10 mouse cellular contexts compared by ENCODE assay signal in genomic region chr2:131188311-131188710, GRCm38 (mm10). TPM values are rescaled to one million over a fixed set of nuclear protein-coding genes. Genes with fewer than 3 reads are reported as not detected.
A peak's percentile ranks its signal among the peaks of the same experiment; 100 is the strongest.
DNase-seq lines count a peak whose midpoint lies in the region; ATAC-seq and TF ChIP-seq lines count a peak whose summit lies in the region.
"Had no signal": no experiment of that assay in that cellular context is flagged by ENCODE, and none has a peak within 500 bp of the region (broad histone marks: within the 10 kb centered on the region; RNA-seq: fewer than 3 reads in every experiment).

No protein-coding gene starts in this region.

- H3K4me2 ChIP-seq in lung, embryonic 15.5 days = peak overlapping the region; percentile 77; the same call in 1 of the 2 replicates
- peak overlapping the region; percentile 77; the same call in 1 of the 2 replicates for H3K4me2 ChIP-seq in embryonic facial prominence, embryonic 14.5 days (ENCODE audit: low read depth, low read length)
- H3K4me2 ChIP-seq in intestine, postnatal 0 days (replicated peaks; ENCODE audit: low read depth) = 0 out of 2 replicates have a peak overlapping the region, but pooled peaks have one; percentile 78
- H3K4me2 ChIP-seq in midbrain, postnatal 0 days (ENCODE audit: low read depth, low read length, poor library complexity, severe bottlenecking) = 0 out of 2 replicates have a peak overlapping the region, but pooled peaks have one; percentile 62

- TF ChIP-seq CTCF in intestine, postnatal 0 days (IDR thresholded peaks at IDR 0.05; ENCODE audit: low read depth) = no peak
- TF ChIP-seq CTCF in midbrain, postnatal 0 days (IDR thresholded peaks at IDR 0.05) = no peak

- DNase-seq in lung, postnatal 36 days = no peak
- DNase-seq in embryonic facial prominence, embryonic 14.5 days (ENCODE audit: low spot score) = no peak
- no peak for DNase-seq in midbrain, postnatal 0 days (ENCODE audit: low spot score)
- DNase-seq in cerebellum, adult 8-10 months = no peak
- no peak for DNase-seq in testis, postnatal 10 days (ENCODE audit: low spot score)
- DNase-seq in layer of hippocampus, postnatal 14 days (ENCODE audit: low spot score in 2 of 2) = no peak
- DNase-seq: kidney, postnatal 25 days had no signal

- no peak for ATAC-seq in lung, embryonic 15.5 days (ENCODE audit: borderline replicate concordance, extremely low read depth, low FRiP score, low TSS enrichment)
- ATAC-seq in embryonic facial prominence, embryonic 14.5 days (ENCODE audit: low read depth) = no peak
- ATAC-seq in intestine, postnatal 0 days = no peak
- ATAC-seq in midbrain, postnatal 0 days (ENCODE audit: low FRiP score) = no peak
- ATAC-seq: Patski had no signal

- no peak overlapping the region for H3K27ac ChIP-seq in lung, embryonic 15.5 days
- no peak overlapping the region for H3K27ac ChIP-seq in embryonic facial prominence, embryonic 14.5 days (replicated peaks; ENCODE audit: low read depth, low read length)
- H3K27ac ChIP-seq in intestine, postnatal 0 days (ENCODE audit: low read depth, low read length) = no peak overlapping the region
- H3K27ac ChIP-seq in midbrain, postnatal 0 days (ENCODE audit: low read depth, low read length) = no peak overlapping the region

- peaks cover 18% of the 10 kb centered on the region for H3K36me3 ChIP-seq in lung, embryonic 15.5 days
- H3K36me3 ChIP-seq in embryonic facial prominence, embryonic 14.5 days (ENCODE audit: control insufficient read depth, insufficient read depth, low read length) = peaks cover 20% of the 10 kb centered on the region
- peaks cover 16% of the 10 kb centered on the region; the same call in 1 of the 2 replicates for H3K36me3 ChIP-seq in intestine, postnatal 0 days (ENCODE audit: control insufficient read depth, insufficient read depth)
- peaks cover 12% of the 10 kb centered on the region; the same call in 1 of the 2 replicates for H3K36me3 ChIP-seq in midbrain, postnatal 0 days (ENCODE audit: insufficient read depth, low read length)

- H3K27me3 ChIP-seq in lung, embryonic 15.5 days = no peaks in the 10 kb centered on the region
- H3K27me3 ChIP-seq in embryonic facial prominence, embryonic 14.5 days (replicated peaks; ENCODE audit: control insufficient read depth, insufficient read depth, low read length) = no peaks in the 10 kb centered on the region
- no peaks in the 10 kb centered on the region for H3K27me3 ChIP-seq in intestine, postnatal 0 days (replicated peaks; ENCODE audit: control insufficient read depth, insufficient read depth, low read length)
- no peaks in the 10 kb centered on the region for H3K27me3 ChIP-seq in midbrain, postnatal 0 days (ENCODE audit: insufficient read depth, low read length)
- H3K27me3 ChIP-seq: Patski had no signal

- H3K9me3 ChIP-seq in lung, embryonic 15.5 days = no peaks in the 10 kb centered on the region
- H3K9me3 ChIP-seq in embryonic facial prominence, embryonic 14.5 days (ENCODE audit: control insufficient read depth, low read length) = no peaks in the 10 kb centered on the region
- no peaks in the 10 kb centered on the region for H3K9me3 ChIP-seq in intestine, postnatal 0 days (ENCODE audit: control insufficient read depth)
- no peaks in the 10 kb centered on the region for H3K9me3 ChIP-seq in midbrain, postnatal 0 days (ENCODE audit: low read length)

- H3K4me1 ChIP-seq in lung, embryonic 15.5 days = peaks cover 40% of the 10 kb centered on the region
- peaks cover 30% of the 10 kb centered on the region for H3K4me1 ChIP-seq in embryonic facial prominence, embryonic 14.5 days (ENCODE audit: control insufficient read depth, insufficient read depth, low read length)
- peaks cover 3% of the 10 kb centered on the region; the same call in 1 of the 2 replicates for H3K4me1 ChIP-seq in intestine, postnatal 0 days (replicated peaks; ENCODE audit: control insufficient read depth, insufficient read depth, low read length)
- peaks cover 8% of the 10 kb centered on the region; the same call in 1 of the 2 replicates for H3K4me1 ChIP-seq in midbrain, postnatal 0 days (ENCODE audit: insufficient read depth, low read length)

- no peak overlapping the region for H3K9ac ChIP-seq in lung, embryonic 15.5 days
- no peak overlapping the region for H3K9ac ChIP-seq in embryonic facial prominence, embryonic 14.5 days (ENCODE audit: low read depth, low read length)
- H3K9ac ChIP-seq in intestine, postnatal 0 days (ENCODE audit: low read depth, low read length) = no peak overlapping the region
- no peak overlapping the region for H3K9ac ChIP-seq in midbrain, postnatal 0 days (replicated peaks; ENCODE audit: low read length, poor library complexity, severe bottlenecking)

- H3K4me3 ChIP-seq in lung, embryonic 15.5 days = peak overlapping the region; percentile 62; the same call in 1 of the 2 replicates
- H3K4me3 ChIP-seq in embryonic facial prominence, embryonic 14.5 days (ENCODE audit: low read depth, low read length) = no peak overlapping the region
- no peak overlapping the region for H3K4me3 ChIP-seq in intestine, postnatal 0 days (ENCODE audit: low read depth, low read length)
- no peak overlapping the region for H3K4me3 ChIP-seq in midbrain, postnatal 0 days (ENCODE audit: low read depth, low read length)

- WGBS in lung, embryonic 15.5 days = 91% methylated on average over 5 of the region's 5 CpGs
- WGBS in embryonic facial prominence, embryonic 14.5 days = 94% methylated on average over 5 of the region's 5 CpGs
- WGBS in intestine, postnatal 0 days = 95% methylated on average over 5 of the region's 5 CpGs
- 94% methylated on average over 5 of the region's 5 CpGs for WGBS in midbrain, postnatal 0 days

RNA-seq across cellular contexts. Expression of gene Spef1, which starts 1.2 kb away (rescaled TPM):
- 5.0 and 5.8 TPM in 2 replicates for polyA plus RNA-seq in lung, embryonic 15.5 days (2015; fragmentation: Nextera tagmentation; extraction: Ambion mirVana)
- polyA plus RNA-seq in embryonic facial prominence, embryonic 14.5 days (2014; fragmentation: Nextera tagmentation; extraction: Ambion mirVana) = 5.5 and 9.9 TPM in 2 replicates
- polyA plus RNA-seq in intestine, postnatal 0 days (2015; fragmentation: Nextera tagmentation; extraction: Ambion mirVana) = 2.0 and 2.1 TPM in 2 replicates
- total RNA-seq in midbrain, postnatal 0 days (2014; rRNA removed) = 19.3 and 27.5 TPM in 2 replicates
- polyA plus RNA-seq in midbrain, postnatal 0 days (2015; fragmentation: Nextera tagmentation; extraction: Ambion mirVana) = 9.5 and 10.2 TPM in 2 replicates
- 10 to 100 TPM; 16.2 to 18.0 TPM for total RNA-seq in layer of hippocampus, postnatal 14 days (2021)

RNA-seq across cellular contexts. Expression of gene Cdc25b, which starts 1.6 kb away (rescaled TPM):
- polyA plus RNA-seq in lung, embryonic 15.5 days (2015; fragmentation: Nextera tagmentation; extraction: Ambion mirVana) = 56.1 and 58.4 TPM in 2 replicates
- 51.2 and 60.8 TPM in 2 replicates for polyA plus RNA-seq in embryonic facial prominence, embryonic 14.5 days (2014; fragmentation: Nextera tagmentation; extraction: Ambion mirVana)
- polyA plus RNA-seq in intestine, postnatal 0 days (2015; fragmentation: Nextera tagmentation; extraction: Ambion mirVana) = 10.9 and 12.4 TPM in 2 replicates
- total RNA-seq in midbrain, postnatal 0 days (2014; rRNA removed) = 10.0 and 13.1 TPM in 2 replicates
- 14.0 and 15.1 TPM in 2 replicates for polyA plus RNA-seq in midbrain, postnatal 0 days (2015; fragmentation: Nextera tagmentation; extraction: Ambion mirVana)
- total RNA-seq in layer of hippocampus, postnatal 14 days (2021) = 10 to 100 TPM; 17.3 to 20.8 TPM

RNA-seq across cellular contexts. Expression of gene Cenpb, which starts 8.4 kb away (rescaled TPM):
- 12.6 and 14.1 TPM in 2 replicates for polyA plus RNA-seq in lung, embryonic 15.5 days (2015; fragmentation: Nextera tagmentation; extraction: Ambion mirVana)
- 10.4 and 10.6 TPM in 2 replicates for polyA plus RNA-seq in embryonic facial prominence, embryonic 14.5 days (2014; fragmentation: Nextera tagmentation; extraction: Ambion mirVana)
- polyA plus RNA-seq in intestine, postnatal 0 days (2015; fragmentation: Nextera tagmentation; extraction: Ambion mirVana) = 15.9 and 17.4 TPM in 2 replicates
- total RNA-seq in midbrain, postnatal 0 days (2014; rRNA removed) = 98.2 and 103 TPM in 2 replicates
- 11.7 and 13.1 TPM in 2 replicates for polyA plus RNA-seq in midbrain, postnatal 0 days (2015; fragmentation: Nextera tagmentation; extraction: Ambion mirVana)
- total RNA-seq in layer of hippocampus, postnatal 14 days (2021) = 100 to 1,000 TPM; 102 to 109 TPM

RNA-seq across cellular contexts. Expression of gene Ap5s1, which starts 18.6 kb away (rescaled TPM):
- 22.6 and 27.0 TPM in 2 replicates for polyA plus RNA-seq in lung, embryonic 15.5 days (2015; fragmentation: Nextera tagmentation; extraction: Ambion mirVana)
- 23.5 and 25.1 TPM in 2 replicates for polyA plus RNA-seq in embryonic facial prominence, embryonic 14.5 days (2014; fragmentation: Nextera tagmentation; extraction: Ambion mirVana)
- polyA plus RNA-seq in intestine, postnatal 0 days (2015; fragmentation: Nextera tagmentation; extraction: Ambion mirVana) = 37.3 and 37.5 TPM in 2 replicates
- total RNA-seq in midbrain, postnatal 0 days (2014; rRNA removed) = 36.5 and 40.1 TPM in 2 replicates
- 35.5 and 36.7 TPM in 2 replicates for polyA plus RNA-seq in midbrain, postnatal 0 days (2015; fragmentation: Nextera tagmentation; extraction: Ambion mirVana)
- 10 to 100 TPM; 25.4 to 26.2 TPM for total RNA-seq in layer of hippocampus, postnatal 14 days (2021)

RNA-seq across cellular contexts. Expression of gene 1700037H04Rik, which starts 28.4 kb away (rescaled TPM):
- 60.4 and 61.5 TPM in 2 replicates for polyA plus RNA-seq in lung, embryonic 15.5 days (2015; fragmentation: Nextera tagmentation; extraction: Ambion mirVana)
- 64.6 and 69.4 TPM in 2 replicates for polyA plus RNA-seq in embryonic facial prominence, embryonic 14.5 days (2014; fragmentation: Nextera tagmentation; extraction: Ambion mirVana)
- polyA plus RNA-seq in intestine, postnatal 0 days (2015; fragmentation: Nextera tagmentation; extraction: Ambion mirVana) = 145 and 164 TPM in 2 replicates
- 44.8 and 89.5 TPM in 2 replicates for total RNA-seq in midbrain, postnatal 0 days (2014; rRNA removed)
- polyA plus RNA-seq in midbrain, postnatal 0 days (2015; fragmentation: Nextera tagmentation; extraction: Ambion mirVana) = 59.1 and 60.4 TPM in 2 replicates
- total RNA-seq in layer of hippocampus, postnatal 14 days (2021) = 10 to 100 TPM; 64.5 to 64.6 TPM
